10 mouse cellular contexts compared by ENCODE assay signal in genomic region chrX:75128333-75128980, GRCm38 (mm10). TPM values are rescaled to one million over a fixed set of nuclear protein-coding genes. Genes with fewer than 3 reads are reported as not detected.
DNase-seq lines count a peak whose midpoint lies in the region; ATAC-seq and TF ChIP-seq lines count a peak whose summit lies in the region.
"Had no signal": no experiment of that assay in that cellular context is flagged by ENCODE, and none has a peak within 500 bp of the region (broad histone marks: within the 10 kb centered on the region; RNA-seq: fewer than 3 reads in every experiment).

No protein-coding gene starts in this region.

- no peak overlapping the region for H3K4me3 ChIP-seq in heart, embryonic 11.5 days (ENCODE audit: low read depth, low read length)
- H3K4me3 ChIP-seq in kidney, embryonic 15.5 days (replicated peaks): no peak overlapping the region
- H3K4me3 ChIP-seq in myocyte: no peak overlapping the region
- H3K4me3 ChIP-seq: embryonic facial prominence, embryonic 12.5 days had no signal

- no peak for ATAC-seq in heart, embryonic 11.5 days (replicated peaks; ENCODE audit: insufficient number of reproducible peaks, low FRiP score, low TSS enrichment)
- ATAC-seq in activated CD4-positive, CD25-positive, alpha-beta regulatory T cell, adult 4 months: peak; percentile 28
- 0 out of 2 replicates have a peak, but pooled peaks have one; percentile 22 for ATAC-seq in kidney, embryonic 15.5 days (replicated peaks; ENCODE audit: low FRiP score)

- no peaks in the 10 kb centered on the region for H3K4me1 ChIP-seq in heart, embryonic 11.5 days (ENCODE audit: control insufficient read depth, insufficient read depth, low read length)
- H3K4me1 ChIP-seq in kidney, embryonic 15.5 days: no peaks in the 10 kb centered on the region
- H3K4me1 ChIP-seq: embryonic facial prominence, embryonic 12.5 days had no signal

- no peak overlapping the region for H3K27ac ChIP-seq in heart, embryonic 11.5 days (ENCODE audit: low read depth, low read length)
- no peak overlapping the region for H3K27ac ChIP-seq in kidney, embryonic 15.5 days
- H3K27ac ChIP-seq: embryonic facial prominence, embryonic 12.5 days had no signal

- no peak overlapping the region for H3K4me2 ChIP-seq in heart, embryonic 11.5 days
- H3K4me2 ChIP-seq in kidney, embryonic 15.5 days: no peak overlapping the region
- H3K4me2 ChIP-seq in myocyte (ENCODE audit: low read depth): peak overlapping the region; percentile 21
- H3K4me2 ChIP-seq: embryonic facial prominence, embryonic 12.5 days had no signal

- TF ChIP-seq POLR2A in myocyte (IDR thresholded peaks at IDR 0.05; ENCODE audit: insufficient read length, low read depth): no peak

- no peaks in the 10 kb centered on the region for H3K36me3 ChIP-seq in heart, embryonic 11.5 days (ENCODE audit: control insufficient read depth, insufficient read depth, low read length)
- H3K36me3 ChIP-seq in kidney, embryonic 15.5 days: peaks cover 7% of the 10 kb centered on the region; the same call in 1 of the 2 replicates
- H3K36me3 ChIP-seq in myocyte (ENCODE audit: control insufficient read depth, insufficient read depth): peaks cover 4% of the 10 kb centered on the region
- H3K36me3 ChIP-seq: embryonic facial prominence, embryonic 12.5 days had no signal

- no peak overlapping the region for H3K9ac ChIP-seq in heart, embryonic 11.5 days (ENCODE audit: low read depth, low read length)
- no peak overlapping the region for H3K9ac ChIP-seq in kidney, embryonic 15.5 days
- H3K9ac ChIP-seq: embryonic facial prominence, embryonic 12.5 days had no signal

- peaks cover 4% of the 10 kb centered on the region for H3K79me2 ChIP-seq in myocyte (ENCODE audit: control insufficient read depth, insufficient read depth)

- DNase-seq in heart, adult 18-20 months: peak; percentile 17 to 31
- DNase-seq in left cerebral cortex, adult 11 months (ENCODE audit: low spot score): no peak
- DNase-seq in layer of hippocampus, adult 9-10 months (ENCODE audit: low spot score): no peak
- DNase-seq in spleen, adult 12 weeks (ENCODE audit: low spot score): no peak

- no peaks in the 10 kb centered on the region for H3K9me3 ChIP-seq in heart, embryonic 11.5 days (replicated peaks; ENCODE audit: control insufficient read depth, low read length)
- no peaks in the 10 kb centered on the region for H3K9me3 ChIP-seq in kidney, embryonic 15.5 days (replicated peaks)
- H3K9me3 ChIP-seq: embryonic facial prominence, embryonic 12.5 days had no signal

- no peaks in the 10 kb centered on the region for H3K27me3 ChIP-seq in heart, embryonic 11.5 days (ENCODE audit: control insufficient read depth, insufficient read depth, low read length)
- H3K27me3 ChIP-seq in kidney, embryonic 15.5 days: no peaks in the 10 kb centered on the region
- H3K27me3 ChIP-seq in myocyte (ENCODE audit: control insufficient read depth, insufficient read depth, insufficient read length): no peaks in the 10 kb centered on the region
- H3K27me3 ChIP-seq: embryonic facial prominence, embryonic 12.5 days had no signal

- no peak overlapping the region for H3ac ChIP-seq in myocyte (ENCODE audit: control insufficient read depth, insufficient read length)

TF ChIP-seq in myocyte, 11 proteins besides CTCF, POLR2A, EP300 and RAD21:
- TF ChIP-seq REST (IDR thresholded peaks at IDR 0.05; ENCODE audit: insufficient read depth, insufficient read length) (no peak), POLR2AphosphoS2 (IDR thresholded peaks at IDR 0.05; ENCODE audit: insufficient read length, low read depth) (no peak), MAX (IDR thresholded peaks at IDR 0.05; ENCODE audit: low read depth) (no peak), MYOD1 (IDR thresholded peaks at IDR 0.05; ENCODE audit: control insufficient read depth in 1 of 3, insufficient read length in 2 of 3, low read depth in 2 of 3) (no peak), SRF (IDR thresholded peaks at IDR 0.05; ENCODE audit: control insufficient read depth, insufficient read length, low read depth) (no peak), E2F4 (IDR thresholded peaks at IDR 0.05; ENCODE audit: insufficient read depth) (no peak), TCF3 (IDR thresholded peaks at IDR 0.05; ENCODE audit: insufficient read length, low read depth) (no peak), CEBPB (IDR thresholded peaks at IDR 0.05; ENCODE audit: insufficient read depth, poor library complexity, severe bottlenecking) (no peak), USF1 (IDR thresholded peaks at IDR 0.05; ENCODE audit: low read depth) (no peak), MYOG (IDR thresholded peaks at IDR 0.05; ENCODE audit: control insufficient read depth in 1 of 3, insufficient read depth in 1 of 3, insufficient read length in 2 of 3, low read depth in 2 of 3) (no peak), TCF12 (IDR thresholded peaks at IDR 0.05; ENCODE audit: insufficient read depth, poor library complexity, severe bottlenecking) (no peak)

RNA-seq across cellular contexts. Expression of gene Mpp1, which starts 2.4 kb away (rescaled TPM):
- total RNA-seq in heart, adult 18-20 months (2021): 10 to 100 TPM in 1 of 2 experiments, 1 to 10 TPM in 1; 9.4 to 11.8 TPM
- polyA plus RNA-seq in heart, embryonic 11.5 days (2014; fragmentation: Nextera tagmentation; extraction: Ambion mirVana): 22.3 and 25.2 TPM in 2 replicates
- 100 to 1,000 TPM; 100 to 101 TPM for polyA plus RNA-seq in activated CD4-positive, CD25-positive, alpha-beta regulatory T cell, adult 4 months (2017; shearing (Covaris generic))
- 52.6 and 56.9 TPM in 2 replicates for polyA plus RNA-seq in kidney, embryonic 15.5 days (2015; fragmentation: Nextera tagmentation; extraction: Ambion mirVana)
- polyA plus RNA-seq in myocyte (2012; fragmentation: generic; extraction: Trizol): 30.1 TPM

RNA-seq across cellular contexts. Expression of gene Dkc1, which starts 32.8 kb away (rescaled TPM):
- 10 to 100 TPM; 17.1 to 23.3 TPM for total RNA-seq in heart, adult 18-20 months (2021)
- 74.0 and 79.2 TPM in 2 replicates for polyA plus RNA-seq in heart, embryonic 11.5 days (2014; fragmentation: Nextera tagmentation; extraction: Ambion mirVana)
- polyA plus RNA-seq in activated CD4-positive, CD25-positive, alpha-beta regulatory T cell, adult 4 months (2017; shearing (Covaris generic)): 100 to 1,000 TPM; 118 to 126 TPM
- polyA plus RNA-seq in kidney, embryonic 15.5 days (2015; fragmentation: Nextera tagmentation; extraction: Ambion mirVana): 144 and 173 TPM in 2 replicates
- polyA plus RNA-seq in myocyte (2012; fragmentation: generic; extraction: Trizol): 16.9 TPM

RNA-seq across cellular contexts. Expression of gene Smim9, which starts 35.1 kb away (rescaled TPM):
- total RNA-seq in heart, adult 18-20 months (2021): not detected
- polyA plus RNA-seq in heart, embryonic 11.5 days (2014; fragmentation: Nextera tagmentation; extraction: Ambion mirVana): not detected in 2 replicates
- polyA plus RNA-seq in activated CD4-positive, CD25-positive, alpha-beta regulatory T cell, adult 4 months (2017; shearing (Covaris generic)): not detected
- not detected in 2 replicates for polyA plus RNA-seq in kidney, embryonic 15.5 days (2015; fragmentation: Nextera tagmentation; extraction: Ambion mirVana)
- not detected for polyA plus RNA-seq in myocyte (2012; fragmentation: generic; extraction: Trizol)
- polyA plus RNA-seq: embryonic facial prominence, embryonic 12.5 days; large intestine, adult 2 months had no signal

RNA-seq across cellular contexts. Expression of gene Gab3, which starts 43.2 kb away (rescaled TPM):
- 1 to 10 TPM; 1.1 to 1.4 TPM for total RNA-seq in heart, adult 18-20 months (2021)
- polyA plus RNA-seq in heart, embryonic 11.5 days (2014; fragmentation: Nextera tagmentation; extraction: Ambion mirVana): 1.8 and 1.9 TPM in 2 replicates
- 10 to 100 TPM; 14.8 to 15.7 TPM for polyA plus RNA-seq in activated CD4-positive, CD25-positive, alpha-beta regulatory T cell, adult 4 months (2017; shearing (Covaris generic))
- 1.9 and 2.4 TPM in 2 replicates for polyA plus RNA-seq in kidney, embryonic 15.5 days (2015; fragmentation: Nextera tagmentation; extraction: Ambion mirVana)
- polyA plus RNA-seq in myocyte (2012; fragmentation: generic; extraction: Trizol): 0.04 TPM

Comparison
In these comparisons a context has a peak if more than half of its experiments do, and no peak if none do; other contexts are left out.
1. DNase-seq: peak in heart, adult 18-20 months (2 of 2); none in left cerebral cortex, adult 11 months (single experiment), layer of hippocampus, adult 9-10 months (single experiment) and spleen, adult 12 weeks (single experiment).